Mouse (Mus musculus) spleen, postnatal 10 days (tissue): Measurements from ENCODE around the gene Nos1.
"Not testable (repeated sequence)": the region's sequence is repeated elsewhere in the genome, so short reads cannot be mapped to it uniquely, and the experiment has no call there.

Experiments
- DNase-seq, 2 experiments: peaks; one replicate each; pipeline ENCODE4 v3.0.0; 2021 to 2022; ENCODE audit warnings: low spot score in 2 of 2

The Nos1 gene

DNA sequence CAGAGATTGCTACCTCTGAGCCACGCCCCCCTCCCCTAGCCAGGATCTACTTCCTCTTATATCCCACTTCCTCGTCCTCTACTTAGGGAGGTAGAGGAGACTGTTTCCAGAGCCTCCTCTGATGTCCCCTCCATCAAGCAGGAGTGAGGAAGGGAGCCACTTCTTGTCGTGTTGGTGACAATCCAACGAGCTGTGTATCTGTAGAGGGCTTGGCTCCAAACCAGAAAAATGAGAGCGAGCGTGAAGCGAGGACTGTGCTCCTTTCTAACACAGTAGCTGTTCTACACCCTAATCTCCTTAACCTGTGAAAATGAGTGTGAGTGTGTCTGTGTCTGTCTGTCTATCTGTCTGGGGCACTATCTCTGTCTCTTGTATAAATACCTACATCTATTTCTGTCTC is 58.7 kb downstream of the Nos1 start:
- no peak for DNase-seq

DNA sequence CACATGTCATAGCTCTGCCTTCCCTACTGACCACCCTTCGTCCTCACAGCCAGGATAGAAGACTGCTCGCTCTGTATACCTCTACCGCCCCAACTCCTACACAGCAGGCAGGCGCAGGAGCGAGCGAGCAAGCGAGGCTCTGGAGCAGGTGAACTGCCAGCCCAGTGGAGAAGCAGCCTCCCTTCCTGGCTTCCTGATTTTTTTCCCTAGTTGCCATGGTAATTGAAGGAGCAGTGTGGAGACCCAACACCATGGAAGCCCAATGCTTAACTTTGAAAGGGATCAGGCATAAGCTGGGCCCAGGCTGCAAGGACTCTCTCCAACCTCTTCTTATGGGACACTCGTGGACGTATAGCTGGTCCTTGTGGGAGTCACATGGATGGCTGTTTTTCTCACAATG is 59.4 kb downstream of the Nos1 start:
- DNase-seq: no peak

DNA sequence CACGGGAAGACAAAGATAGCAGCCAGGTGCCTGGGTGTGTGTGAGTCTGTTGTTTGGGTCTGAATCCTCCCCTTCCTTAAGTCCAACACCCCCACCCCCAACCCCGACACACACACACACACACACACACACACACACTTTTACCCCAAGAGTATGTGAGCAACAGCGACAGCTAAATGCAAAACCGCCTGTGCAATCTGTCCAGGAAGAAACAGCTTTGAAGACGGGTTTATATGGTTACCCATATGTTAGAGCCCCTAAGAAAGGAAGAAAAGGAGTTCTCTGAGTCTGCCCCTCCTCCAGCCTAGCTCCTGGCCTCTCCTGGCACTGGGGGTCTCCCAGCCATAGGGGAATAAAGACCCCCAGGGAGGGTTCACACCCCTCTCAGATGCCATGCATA is 60.2 kb downstream of the Nos1 start:
- no peak for DNase-seq

DNA sequence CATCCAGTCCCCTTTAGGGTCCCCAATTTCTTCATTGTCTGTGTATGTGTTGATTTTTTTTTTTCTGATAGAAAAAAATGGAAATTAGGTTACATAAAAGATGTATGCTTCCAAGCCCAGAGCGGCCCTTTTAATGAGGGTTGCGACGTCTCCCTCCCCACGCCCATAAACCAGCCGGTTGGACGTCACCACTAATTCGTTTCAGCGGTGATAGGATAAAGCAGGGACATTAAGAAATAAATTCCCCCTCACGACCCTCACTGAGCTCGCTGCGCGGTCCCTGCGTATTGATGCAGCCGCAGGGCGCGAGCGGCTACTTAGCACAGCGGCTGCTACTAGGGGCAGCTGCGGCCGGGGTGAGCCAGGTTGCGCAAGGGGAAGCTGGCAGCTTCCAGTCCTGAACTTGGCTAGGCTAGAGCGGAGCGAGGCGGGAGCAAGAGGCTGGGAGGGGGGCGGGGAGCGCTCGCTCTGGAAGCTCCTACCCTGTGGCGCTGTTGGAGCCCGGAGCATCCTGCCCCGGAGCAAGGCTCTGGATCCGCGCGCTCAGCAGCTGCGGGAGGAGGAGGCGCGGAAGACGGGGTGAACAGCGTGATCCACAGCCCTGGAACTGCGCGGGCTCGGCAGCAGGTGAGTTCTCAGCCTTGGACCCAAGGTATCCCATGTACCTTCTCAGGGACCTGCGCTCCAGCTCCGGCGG is 61.0 kb downstream of the Nos1 start:
- DNase-seq: no peak

DNA sequence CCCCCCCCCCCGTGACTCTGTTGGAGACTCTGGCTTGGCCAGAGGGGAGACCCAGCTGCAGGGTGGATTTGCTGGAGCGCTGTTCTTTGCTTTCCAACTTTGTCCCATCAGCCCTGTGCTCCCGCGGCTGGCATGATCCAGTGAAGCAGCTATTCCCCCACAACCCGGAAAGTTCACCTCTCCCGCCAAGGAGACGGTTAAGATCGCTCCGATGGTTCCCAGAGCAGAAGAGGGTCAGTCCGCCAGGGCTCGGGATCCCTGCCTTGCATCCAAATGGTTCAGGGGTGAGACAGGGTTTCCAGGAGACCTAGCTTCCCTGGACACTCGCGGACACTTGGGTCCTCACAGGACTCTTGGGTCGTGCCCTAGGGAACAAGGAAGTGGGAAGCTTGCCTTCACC is 61.9 kb downstream of the Nos1 start:
- DNase-seq: no peak

DNA sequence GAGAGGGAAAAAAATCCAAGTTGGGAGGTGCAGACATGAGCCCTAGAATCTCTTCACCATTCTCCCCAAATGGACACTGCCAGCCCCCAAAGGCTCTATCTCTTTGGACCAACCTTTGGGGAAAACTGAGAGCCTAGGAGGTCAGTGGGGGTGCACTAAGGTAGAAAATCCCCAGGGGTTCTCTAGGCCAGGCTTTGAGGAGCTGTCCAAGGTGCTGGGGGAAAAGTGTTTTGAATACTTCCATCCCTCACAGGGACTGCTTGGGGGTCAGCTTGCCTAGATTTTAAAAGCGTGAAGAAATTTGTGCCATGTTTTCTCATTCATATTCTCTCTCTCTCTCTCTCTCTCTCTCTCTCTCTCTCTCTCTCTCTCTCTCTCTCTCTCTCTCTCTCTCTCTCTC is 63.8 kb downstream of the Nos1 start:
- no peak for DNase-seq

DNA sequence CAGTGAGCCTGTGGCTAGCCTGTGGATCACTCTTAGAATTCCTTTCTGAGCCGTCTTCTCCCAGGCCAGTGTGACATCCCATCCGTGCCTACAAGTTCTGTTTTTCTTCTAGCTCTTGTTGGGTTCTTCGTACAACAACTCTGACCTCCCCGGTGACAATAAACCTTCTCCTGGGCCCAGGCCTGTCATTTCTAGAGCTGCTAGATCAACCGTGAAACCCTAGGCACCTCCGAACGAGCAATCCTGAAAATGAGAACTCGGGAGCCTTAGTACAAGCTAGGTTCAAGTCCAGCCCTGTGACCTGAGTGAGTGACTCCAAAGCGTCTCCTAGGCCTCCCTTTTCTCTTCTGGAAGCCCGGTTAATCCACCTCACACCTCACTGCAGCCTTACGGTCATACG is 69.6 kb downstream of the Nos1 start:
- DNase-seq: no peak

DNA sequence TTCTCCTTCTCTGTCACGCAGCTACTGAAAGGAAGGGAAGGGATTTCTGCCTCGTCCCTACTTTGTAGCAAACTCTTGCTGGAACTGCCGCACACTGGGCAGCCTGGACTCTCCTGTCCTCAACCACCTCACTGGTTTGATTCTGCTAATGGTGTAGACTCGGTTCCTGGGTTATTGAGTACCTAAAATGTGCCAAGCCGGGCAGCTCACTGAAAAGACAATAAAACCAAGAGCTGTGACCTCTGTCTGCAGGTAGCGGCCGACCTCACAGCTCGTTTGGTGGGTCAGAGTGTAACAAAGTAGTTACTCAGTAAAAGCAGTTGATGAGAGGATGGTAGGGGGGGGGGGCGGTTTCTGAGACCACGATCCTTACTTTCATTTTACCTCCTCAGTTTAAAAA is 72.9 kb downstream of the Nos1 start:
- no peak for DNase-seq

DNA sequence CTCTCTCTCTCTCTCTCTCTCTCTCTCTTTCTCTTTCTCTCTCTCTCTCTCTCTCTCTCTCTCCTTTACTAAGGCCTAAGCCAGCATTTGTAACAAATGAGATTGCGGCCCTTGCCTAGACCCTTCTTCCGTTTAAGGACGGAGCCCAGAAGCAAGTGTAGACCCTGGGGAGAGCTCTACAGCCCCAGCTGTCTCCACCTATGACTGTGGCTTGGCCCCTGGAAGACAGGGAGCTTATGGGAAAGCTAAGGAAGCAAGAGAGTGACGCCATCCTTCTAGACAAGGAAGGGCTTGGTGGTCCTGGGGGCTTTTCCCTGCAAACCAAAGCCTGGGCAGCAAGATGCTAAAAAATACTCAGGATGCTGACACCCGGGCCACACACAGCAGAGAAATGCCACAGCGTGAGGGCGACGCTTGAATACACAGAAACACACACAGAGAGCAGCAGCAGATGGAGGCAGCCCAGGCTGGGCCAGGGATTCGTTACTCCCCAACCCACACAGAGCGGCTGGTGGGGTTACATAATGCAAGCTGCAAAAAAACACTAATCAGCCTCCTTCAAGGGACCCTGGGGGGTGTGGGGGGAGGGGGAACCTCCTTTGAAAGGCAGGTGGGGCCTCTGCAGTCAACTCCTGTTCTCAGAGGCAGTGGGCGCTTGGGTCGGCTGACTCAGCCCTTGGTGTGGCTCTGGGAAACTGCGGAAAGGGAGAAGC is 83.9 kb downstream of the Nos1 start:
- DNase-seq: no peak

DNA sequence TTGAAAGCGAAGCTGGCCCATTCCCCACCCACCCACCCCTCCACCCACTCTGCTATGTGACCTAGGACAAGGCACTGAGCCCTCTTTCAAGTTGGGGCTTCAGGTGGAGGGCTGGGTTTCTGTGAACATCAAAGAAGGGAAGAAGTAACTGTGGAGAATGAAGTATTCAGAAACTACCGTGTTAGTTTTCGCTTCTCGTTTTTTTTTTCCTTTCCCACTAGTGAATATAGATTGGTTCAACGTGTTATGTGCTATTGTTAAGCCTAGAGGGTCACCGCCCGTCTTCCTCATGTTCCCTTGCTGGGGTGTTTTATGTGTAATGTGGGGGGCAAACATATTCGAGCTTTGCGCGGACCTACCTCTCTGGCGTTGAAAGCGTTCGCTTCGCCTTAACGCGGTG is 85.0 kb downstream of the Nos1 start:
- no peak for DNase-seq

DNA sequence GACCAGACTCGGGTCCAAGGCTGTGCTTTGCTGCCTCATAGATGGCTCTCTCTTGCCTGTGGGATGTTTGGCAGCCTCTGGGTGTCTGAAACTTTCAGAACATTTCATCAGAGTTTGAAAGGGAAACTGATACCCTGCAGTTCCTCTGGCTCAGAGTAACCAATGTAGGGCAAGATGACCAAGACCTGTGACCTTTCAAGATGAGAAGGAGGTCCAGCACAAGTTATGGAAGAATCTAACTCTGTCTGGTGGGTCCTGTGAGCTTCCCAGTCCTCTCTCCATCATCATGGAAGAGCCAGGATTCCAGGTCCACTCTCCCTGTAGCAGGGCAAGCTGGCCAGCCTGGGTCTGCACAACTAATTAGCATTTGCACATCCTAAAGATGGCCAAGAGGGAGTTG is 90.8 kb downstream of the Nos1 start:
- no peak for DNase-seq

DNA sequence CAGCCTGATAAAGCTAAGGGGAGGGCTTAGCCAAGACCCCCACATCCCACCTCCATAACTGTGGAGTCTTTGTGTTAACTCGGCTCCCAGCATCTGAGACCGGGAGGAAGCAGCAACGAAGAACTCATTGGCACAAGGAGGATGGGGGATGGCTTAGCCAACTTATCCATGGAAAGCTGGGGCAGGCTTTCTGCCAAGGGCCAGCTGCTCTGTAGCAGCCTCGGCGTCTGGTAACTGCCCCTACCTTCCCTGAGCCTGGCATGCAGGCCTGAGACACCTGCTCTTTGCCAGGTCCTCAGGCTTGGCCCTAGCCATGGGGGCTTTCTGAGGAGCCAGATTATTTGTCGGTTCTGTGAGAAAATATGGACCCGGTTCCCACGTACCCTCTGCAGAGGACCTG is 93.0 kb downstream of the Nos1 start:
- DNase-seq: no peak

DNA sequence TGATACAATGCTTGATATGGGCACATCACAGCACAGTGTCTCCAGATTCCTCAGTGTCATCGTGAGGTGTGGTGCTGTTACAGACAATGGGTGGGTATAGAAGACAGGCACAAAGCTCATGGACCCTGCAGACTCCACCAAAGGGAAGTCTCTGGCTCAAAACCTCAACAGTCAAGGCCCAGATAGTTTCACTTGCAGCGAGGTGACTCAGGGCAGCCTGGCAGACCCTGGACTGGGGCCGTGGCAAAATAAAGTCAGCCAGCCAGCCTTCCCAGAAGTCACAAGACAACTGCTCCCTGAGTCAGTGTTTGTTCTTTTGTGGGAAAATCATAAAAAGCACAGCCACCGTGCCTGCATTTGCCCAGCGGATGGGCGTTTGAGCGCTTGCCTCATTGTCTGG is 93.4 kb downstream of the Nos1 start:
- no peak for DNase-seq

DNA sequence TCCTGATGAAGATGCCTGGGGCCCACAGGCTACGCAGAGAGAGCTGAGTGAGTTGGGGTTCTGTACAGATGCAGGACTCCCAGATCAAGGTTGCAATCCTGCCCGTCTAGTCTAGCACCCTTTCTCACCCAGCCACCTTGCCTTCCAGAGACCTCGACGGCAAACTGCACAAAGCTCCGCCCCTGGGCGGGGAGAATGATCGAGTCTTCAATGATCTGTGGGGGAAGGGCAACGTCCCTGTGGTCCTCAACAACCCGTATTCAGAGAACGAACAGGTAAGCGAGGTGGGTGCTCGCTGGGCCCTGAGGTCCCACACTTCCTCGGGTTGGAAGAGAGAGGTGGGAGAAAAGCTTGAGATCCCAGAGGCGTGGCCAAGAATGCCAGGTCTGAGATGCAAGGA is 98.3 kb downstream of the Nos1 start:
- no peak for DNase-seq

DNA sequence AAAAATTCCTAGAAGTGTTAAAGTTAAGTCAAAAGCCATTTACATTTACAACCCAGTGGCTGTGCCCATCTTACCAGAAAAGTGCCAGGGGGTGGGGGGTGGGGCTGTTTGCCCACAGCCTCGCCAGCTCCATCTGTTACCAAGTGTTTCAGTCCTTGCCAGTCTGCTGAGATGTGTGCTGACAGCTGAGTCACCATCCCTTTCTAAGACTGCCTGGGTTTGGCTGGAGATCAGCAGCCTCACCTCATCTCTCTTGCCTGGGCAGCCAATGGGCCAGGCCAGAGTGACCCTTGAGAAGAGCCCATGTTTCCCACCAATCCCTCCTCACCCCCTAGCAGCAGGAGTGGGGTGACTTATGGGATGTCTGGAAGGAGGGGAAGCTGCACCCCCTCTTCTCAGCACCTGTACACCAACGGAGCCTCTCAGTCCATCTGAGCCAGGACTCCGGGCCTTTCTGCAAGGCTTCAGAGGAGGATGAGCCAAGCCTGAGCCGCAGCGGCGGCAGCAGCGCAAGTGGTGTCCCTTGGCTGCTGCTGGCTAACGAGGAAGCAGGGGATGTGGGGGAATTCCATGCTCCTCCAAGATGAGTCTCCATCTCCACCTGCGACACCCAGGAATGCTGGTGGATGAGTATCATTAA is 100.2 kb downstream of the Nos1 start:
- no peak for DNase-seq

DNA sequence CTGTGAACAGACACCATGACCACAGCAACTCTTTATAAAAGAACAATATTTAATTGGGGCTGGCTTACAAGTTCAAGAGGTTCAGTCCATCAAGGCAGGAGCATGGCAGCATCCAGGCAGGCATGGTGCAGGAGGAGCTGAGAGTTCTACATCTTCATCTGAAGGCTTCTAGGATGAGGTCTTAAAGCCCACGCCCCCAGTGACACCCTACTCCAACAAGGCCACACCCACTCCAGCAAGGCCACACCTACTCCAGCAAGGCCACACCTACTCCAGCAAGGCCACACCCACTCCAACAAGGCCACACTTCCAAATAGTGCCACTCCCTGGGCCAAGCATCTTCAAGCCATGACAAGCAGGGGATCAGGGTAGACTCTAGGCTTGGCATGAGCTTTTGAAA is 101.6 kb downstream of the Nos1 start:
- DNase-seq: not testable (repeated sequence)

DNA sequence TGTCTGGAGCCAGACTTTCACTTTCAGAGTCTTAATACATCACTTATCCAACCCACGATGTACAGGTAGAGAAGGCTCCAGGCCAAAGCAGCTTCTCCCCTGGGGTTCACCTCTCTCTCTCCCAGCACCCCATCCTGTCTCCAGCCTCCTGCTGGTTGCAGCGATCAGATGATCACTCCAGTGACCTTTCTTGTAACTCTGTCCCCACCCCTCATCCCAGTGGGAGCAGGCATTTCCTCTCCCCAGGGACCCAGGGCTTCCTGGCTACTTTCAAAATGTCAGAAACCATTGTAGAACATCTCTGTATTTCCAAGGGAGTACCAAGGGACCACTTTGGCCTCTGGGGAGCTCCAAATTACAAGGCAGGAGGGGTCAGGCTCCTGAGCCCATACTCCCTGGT is 104.2 kb downstream of the Nos1 start:
- no peak for DNase-seq

DNA sequence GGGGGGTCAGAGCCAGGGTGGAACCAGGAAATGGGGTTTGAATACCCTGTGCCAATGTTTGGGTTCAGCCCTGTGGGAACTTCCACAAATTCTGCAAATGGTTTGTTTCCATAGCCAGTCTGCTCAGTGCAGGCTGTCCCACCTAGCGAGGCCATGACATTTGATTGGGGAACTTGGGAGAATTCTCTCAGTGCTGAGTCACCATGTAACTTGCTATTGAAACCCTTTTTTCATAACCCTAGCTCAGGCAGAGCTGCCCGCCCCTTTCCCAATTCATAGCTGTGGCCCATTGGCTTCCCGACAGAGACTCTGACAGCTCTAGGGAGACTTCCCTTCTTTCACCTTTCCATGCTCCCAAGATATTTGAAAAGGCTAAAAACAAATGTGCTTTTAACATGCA is 107.3 kb downstream of the Nos1 start:
- DNase-seq: no peak

DNA sequence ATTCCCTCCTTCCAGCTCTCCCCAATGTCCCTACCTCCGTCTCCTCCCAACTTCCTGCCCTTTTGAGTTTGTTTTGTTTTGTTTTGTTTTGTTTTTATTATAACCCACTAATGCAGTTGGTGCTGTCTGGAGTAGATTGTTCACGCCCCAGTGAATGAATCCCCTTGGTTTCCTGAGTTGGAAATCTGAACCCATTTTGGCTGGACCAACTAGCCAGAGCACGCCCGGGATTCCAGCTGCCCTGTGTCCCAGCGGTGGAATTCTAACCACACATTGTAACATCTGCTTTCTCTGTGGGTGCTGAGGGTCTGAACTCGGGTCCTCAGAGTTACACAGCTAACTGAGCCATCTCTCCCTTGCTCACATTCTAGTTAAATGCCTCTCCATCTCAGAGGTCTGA is 108.1 kb downstream of the Nos1 start:
- DNase-seq: no peak

DNA sequence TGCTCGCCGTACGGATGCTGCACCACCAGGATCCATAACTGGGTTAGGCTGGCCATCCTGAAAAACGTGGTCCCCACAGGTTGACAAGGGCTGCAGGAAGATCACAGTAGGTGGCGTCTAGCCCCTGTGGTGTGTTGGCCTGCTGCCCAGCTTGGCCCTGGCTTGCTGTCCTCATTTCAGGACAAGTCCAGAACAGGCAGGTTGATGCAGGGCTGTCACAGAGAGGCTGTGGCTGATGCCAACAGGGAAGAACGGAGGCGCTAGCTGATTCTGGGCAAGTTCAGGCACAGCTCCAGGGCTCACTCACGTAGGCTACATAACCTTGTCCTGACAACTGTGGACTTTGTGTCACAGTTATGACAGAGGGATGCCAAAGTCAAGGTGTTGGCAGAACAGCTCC is 108.7 kb downstream of the Nos1 start:
- no peak for DNase-seq

DNA sequence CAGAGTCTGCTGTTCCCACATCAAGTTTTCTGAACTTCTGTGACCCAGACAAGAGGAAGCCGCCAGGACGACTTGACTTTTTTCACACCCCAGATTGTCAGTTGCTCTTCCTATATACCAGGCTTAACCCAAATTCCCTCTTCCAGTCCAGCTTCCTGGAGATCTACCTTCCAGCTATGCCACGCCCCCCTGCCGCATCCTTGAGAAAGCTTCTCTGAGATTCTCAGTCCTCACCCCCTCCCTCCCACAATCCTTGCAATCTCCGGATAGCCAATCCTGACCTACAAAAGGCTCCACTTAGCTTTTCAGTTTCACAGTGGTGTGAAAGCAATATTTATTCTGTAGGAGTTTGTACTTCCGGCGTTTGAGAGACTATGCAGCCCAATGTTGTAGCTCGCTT is 110.0 kb downstream of the Nos1 start:
- DNase-seq: no peak

DNA sequence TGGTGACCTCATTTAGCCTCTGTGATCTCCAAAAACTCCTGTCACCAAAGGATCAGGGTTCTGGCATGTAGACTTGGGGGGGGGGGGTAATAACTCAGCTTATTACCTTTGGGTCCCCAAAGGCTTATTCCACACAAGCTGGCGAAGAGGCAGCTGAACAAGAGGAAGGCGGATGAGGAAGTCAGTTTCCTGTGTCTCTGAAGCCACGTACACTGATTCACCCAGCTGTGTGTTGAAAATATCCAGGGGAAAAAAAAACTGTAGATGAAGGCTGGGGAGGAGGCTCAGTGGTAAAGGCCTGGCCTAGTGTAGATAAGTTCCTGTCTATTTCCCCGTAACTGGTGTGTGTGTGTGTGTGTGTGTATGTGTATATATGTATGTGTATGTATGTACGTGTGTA is 110.7 kb downstream of the Nos1 start:
- no peak for DNase-seq

DNA sequence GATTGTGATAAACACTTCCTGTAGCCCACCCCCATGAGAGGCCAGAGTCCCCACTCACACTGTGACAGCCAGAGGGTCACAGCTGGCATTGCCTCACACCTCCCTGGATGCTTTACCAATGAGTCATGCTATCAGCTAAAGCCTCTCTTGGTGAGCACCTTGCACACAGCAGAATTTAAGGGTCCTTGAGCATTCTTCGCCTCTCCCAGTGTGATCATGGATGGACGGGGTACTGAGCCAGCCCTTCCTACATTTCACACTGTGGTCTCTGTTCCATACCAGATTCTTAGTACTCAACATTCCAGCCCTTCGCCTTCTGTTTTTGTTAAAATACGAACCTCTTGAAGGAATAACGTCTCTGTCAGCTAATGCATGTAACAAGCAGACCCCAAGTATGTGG is 113.2 kb downstream of the Nos1 start:
- DNase-seq: no peak
